Mouse (Mus musculus) brain, embryonic 14.5 days (tissue): ENCODE results near the gene Psenen.

ENCODE experiments used
- CTCF ChIP-seq: fragments of 200-500 bp; IDR thresholded peaks from 2 replicates; pipeline ENCODE4 v1.5.1; 2012; ENCODE audit warnings: inconsistent platforms, mild to moderate bottlenecking, moderate library complexity, borderline replicate concordance; ENCODE audit not compliant: insufficient read depth, insufficient read length; ENCODE audit errors: extremely low read depth
- POLR2A ChIP-seq: fragments of 200-500 bp; IDR thresholded peaks from 2 replicates; pipeline ENCODE4 v1.6.1; 2012; ENCODE audit warnings: mild to moderate bottlenecking, inconsistent platforms, borderline replicate concordance; ENCODE audit not compliant: poor library complexity, insufficient read depth, insufficient read length, severe bottlenecking; ENCODE audit errors: extremely low read depth

DNA sequence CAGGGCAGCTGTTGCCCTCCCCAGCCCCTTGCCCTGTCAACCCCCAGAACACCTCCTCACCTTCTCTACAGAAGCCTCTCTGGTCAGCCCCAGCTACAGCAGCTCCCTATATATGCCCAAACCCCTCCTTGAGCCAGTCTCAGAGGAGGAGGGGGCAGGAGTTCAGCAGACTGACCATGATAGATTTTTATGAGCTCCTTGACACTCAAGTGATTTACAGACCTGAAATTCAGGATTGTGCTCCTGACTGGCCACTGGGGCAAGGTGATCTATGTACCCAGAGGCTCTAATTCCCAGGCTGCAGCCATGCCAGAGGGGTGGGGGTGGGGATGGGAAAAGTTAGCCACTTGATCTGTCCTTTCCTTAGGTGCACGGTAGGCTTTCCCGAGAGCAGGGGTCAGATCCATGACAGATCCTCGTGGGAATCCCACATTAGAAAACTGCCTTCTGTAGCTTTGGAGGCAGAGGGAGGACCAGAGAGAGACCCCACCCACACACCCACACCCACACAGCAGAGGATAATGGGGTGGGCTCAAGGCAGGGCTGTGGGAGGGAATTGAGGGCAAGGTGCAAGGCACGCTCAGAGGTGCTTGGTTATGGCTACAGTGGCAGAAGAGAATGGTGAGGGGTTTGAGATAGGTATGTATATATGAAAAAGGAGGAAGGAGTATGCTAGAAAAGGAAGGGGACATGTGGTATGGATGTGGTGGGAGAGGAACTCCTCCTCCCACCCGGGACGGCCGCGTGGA lies 49.4 kb upstream of the Psenen start, which contains the start of gene Upk1a:
- TF ChIP-seq POLR2A: no peak
- TF ChIP-seq CTCF: no peak
